Mouse (Mus musculus) midbrain, embryonic 10.5 days (tissue): ENCODE data around the gene Vill. TPM values are rescaled to one million over a fixed set of nuclear protein-coding genes. Genes with fewer than 3 reads are reported as not detected.

ENCODE experiments used
- DNase-seq: peaks from one replicate; pipeline ENCODE4 v3.0.0-alpha.2; 2017; ENCODE audit warnings: low spot score
- H3K27ac ChIP-seq: fragments of 300-500 bp; sonication (generic); replicated peaks from 2 replicates; pipeline ENCODE4 v1.5.1; 2016; ENCODE audit warnings: mild to moderate bottlenecking
- H3K27me3 ChIP-seq: fragments of 300-500 bp; sonication (generic); 2 replicates; pipeline ENCODE4 v1.6.1; 2016; ENCODE audit warnings: low read depth, mild to moderate bottlenecking; ENCODE audit not compliant: poor library complexity, severe bottlenecking
- H3K36me3 ChIP-seq: fragments of 300-500 bp; sonication (generic); 2 replicates; pipeline ENCODE4 v1.6.1; 2016; ENCODE audit warnings: mild to moderate bottlenecking, moderate library complexity
- H3K4me1 ChIP-seq: fragments of 300-500 bp; sonication (generic); 2 replicates; pipeline ENCODE4 v1.6.1; 2016
- H3K4me3 ChIP-seq: fragments of 300-500 bp; sonication (generic); 2 replicates; pipeline ENCODE4 v1.5.1; 2016; ENCODE audit warnings: mild to moderate bottlenecking, moderate library complexity
- H3K9me3 ChIP-seq: fragments of 300-500 bp; sonication (generic); replicated peaks from 2 replicates; pipeline ENCODE4 v1.6.1; 2016; ENCODE audit warnings: mild to moderate bottlenecking
- WGBS: fragments of 180-500 bp; shearing (Covaris S2); methylation state at CpG from one replicate; pipeline ENCODE4 v1.1.7; 2016; 5-methylcytosine and 5-hydroxymethylcytosine counted together
- microRNA-seq: library from miRNA; unstranded; fragments of <30 nt; microRNA quantifications from one replicate; pipeline ENCODE4, GENCODE M21; 2017
- polyA plus RNA-seq: library from polyadenylated mRNA; unstranded; fragments of >200 nt; fragmentation: Nextera tagmentation; extraction: Ambion mirVana; gene quantifications from 2 replicates; pipeline ENCODE4 v1.2.1, GENCODE M21; 2016

Gene Vill
- polyA plus RNA-seq, 1 experiment from 2014 or later: 10.5 TPM

- no peaks in the 10 kb centered on the region for H3K27me3 ChIP-seq
- H3K9me3 ChIP-seq: no peaks in the 10 kb centered on the region
- WGBS: 90% methylated on average over 17 of the region's 17 CpGs
- no peak for DNase-seq
- no peaks in the 10 kb centered on the region for H3K36me3 ChIP-seq
- no peak overlapping the region for H3K4me3 ChIP-seq
- H3K27ac ChIP-seq: no peak overlapping the region
- H3K4me1 ChIP-seq: peaks cover 16% of the 10 kb centered on the region
These were observed 62.3 kb downstream of the Vill start for GRCm38 (mm10) chr9:119114911-119115310.

GRCm38 (mm10) chr9:119119409-119120167 is 67.0 kb downstream of the Vill start:
- Histone ChIP-seq H3K4me3 (no peak overlapping the region), H3K4me1 (peaks cover 23% of the 10 kb centered on the region), H3K27me3 (no peaks in the 10 kb centered on the region), H3K27ac (no peak overlapping the region), H3K9me3 (no peaks in the 10 kb centered on the region), H3K36me3 (no peaks in the 10 kb centered on the region)
- 90% methylated on average over 19 of the region's 19 CpGs for WGBS
- DNase-seq: no peak

GRCm38 (mm10) chr9:119120168-119120560 is 67.6 kb downstream of the Vill start:
- DNase-seq: no peak
- H3K27me3 ChIP-seq: no peaks in the 10 kb centered on the region
- H3K36me3 ChIP-seq: no peaks in the 10 kb centered on the region
- WGBS: 80% methylated on average over 3 of the region's 3 CpGs
- no peak overlapping the region for H3K27ac ChIP-seq
- peaks cover 23% of the 10 kb centered on the region for H3K4me1 ChIP-seq
- H3K4me3 ChIP-seq: no peak overlapping the region
- no peaks in the 10 kb centered on the region for H3K9me3 ChIP-seq

Small RNA genes lying within 50 kb of the gene (microRNA-seq; reads per million reads assigned to microRNA genes)
- 9.0 reads per million, percentile 20 among the genes with 10 or more reads in this experiment for gene Mir26a-1

Other genes with a start within 250 kb of the Vill start
- 6.2 and 6.6 TPM in 2 replicates for gene Ctdspl, start 126.3 kb upstream of the Vill start, polyA plus RNA-seq
- 21.8 and 29.2 TPM in 2 replicates for gene Plcd1, start 40.7 kb downstream of the Vill start, polyA plus RNA-seq
- gene Dlec1, start 49.7 kb downstream of the Vill start, polyA plus RNA-seq: 0.58 and 0.82 TPM in 2 replicates
- gene Acaa1b, start 104.3 kb downstream of the Vill start, polyA plus RNA-seq: 1.5 and 1.9 TPM in 2 replicates
- not detected in 2 replicates for gene Gm47289, start 106.4 kb downstream of the Vill start, polyA plus RNA-seq
- not detected in 2 replicates for gene Slc22a13, start 156.3 kb downstream of the Vill start, polyA plus RNA-seq